Mouse (Mus musculus) embryonic facial prominence, embryonic 12.5 days (tissue): ENCODE results near the gene Gm12216. TPM values are rescaled to one million over a fixed set of nuclear protein-coding genes. Genes with fewer than 3 reads are reported as not detected.
"Not testable (repeated sequence)": the region's sequence is repeated elsewhere in the genome, so short reads cannot be mapped to it uniquely, and the experiment has no call there.

Experiments used
- ATAC-seq: fragments of 200-750 bp; cut with Nextera tagmentation; 2 replicates; pipeline ENCODE4 v1.8.0; 2017; ENCODE audit not compliant: insufficient number of reproducible peaks, insufficient read depth, low FRiP score, low TSS enrichment
- H3K27ac ChIP-seq: fragments of 300-500 bp; sonication (generic); 2 replicates; pipeline ENCODE4 v1.5.1; 2016; ENCODE audit warnings: mild to moderate bottlenecking
- H3K27me3 ChIP-seq: fragments of 300-500 bp; sonication (generic); 2 replicates; pipeline ENCODE4 v1.6.1; 2016; ENCODE audit warnings: mild to moderate bottlenecking, moderate library complexity
- H3K36me3 ChIP-seq: fragments of 300-500 bp; sonication (generic); 2 replicates; pipeline ENCODE4 v1.6.1; 2016; ENCODE audit warnings: mild to moderate bottlenecking
- H3K4me1 ChIP-seq: fragments of 300-500 bp; sonication (generic); 2 replicates; pipeline ENCODE4 v1.6.1; 2016
- H3K4me2 ChIP-seq: fragments of 300-500 bp; sonication (generic); replicated peaks from 2 replicates; pipeline ENCODE4 v1.6.1; 2016; ENCODE audit warnings: mild to moderate bottlenecking, moderate library complexity
- H3K4me3 ChIP-seq: fragments of 300-500 bp; sonication (generic); 2 replicates; pipeline ENCODE4 v1.5.1; 2016; ENCODE audit warnings: mild to moderate bottlenecking
- H3K9ac ChIP-seq: fragments of 300-500 bp; sonication (generic); 2 replicates; pipeline ENCODE4 v1.6.1; 2016; ENCODE audit warnings: mild to moderate bottlenecking, moderate library complexity
- H3K9me3 ChIP-seq: fragments of 300-500 bp; sonication (generic); 2 replicates; pipeline ENCODE4 v1.6.1; 2016; ENCODE audit warnings: mild to moderate bottlenecking, moderate library complexity
- WGBS: fragments of 180-500 bp; shearing (Covaris S2); methylation state at CpG from one replicate; pipeline ENCODE4 v1.1.7; 2016; 5-methylcytosine and 5-hydroxymethylcytosine counted together
- polyA plus RNA-seq: library from polyadenylated mRNA; unstranded; fragments of >200 nt; fragmentation: Nextera tagmentation; extraction: Ambion mirVana; gene quantifications from 2 replicates; pipeline ENCODE4 v1.2.1, GENCODE M21; 2016

Gene Gm12216
- polyA plus RNA-seq, 1 experiment from 2014 or later = 0.28 TPM

GRCm38 (mm10) chr11:53871786-53872507 is 12.9 kb upstream of the Gm12216 start:
- no peak overlapping the region for H3K9ac ChIP-seq
- no peak for ATAC-seq
- no peaks in the 10 kb centered on the region for H3K9me3 ChIP-seq
- no peak overlapping the region for H3K27ac ChIP-seq
- H3K36me3 ChIP-seq = peaks cover 11% of the 10 kb centered on the region
- H3K27me3 ChIP-seq = no peaks in the 10 kb centered on the region
- H3K4me1 ChIP-seq = no peaks in the 10 kb centered on the region
- no peak overlapping the region for H3K4me3 ChIP-seq
- 86% methylated on average over 2 of the region's 2 CpGs for WGBS
- H3K4me2 ChIP-seq = no peak overlapping the region

DNA sequence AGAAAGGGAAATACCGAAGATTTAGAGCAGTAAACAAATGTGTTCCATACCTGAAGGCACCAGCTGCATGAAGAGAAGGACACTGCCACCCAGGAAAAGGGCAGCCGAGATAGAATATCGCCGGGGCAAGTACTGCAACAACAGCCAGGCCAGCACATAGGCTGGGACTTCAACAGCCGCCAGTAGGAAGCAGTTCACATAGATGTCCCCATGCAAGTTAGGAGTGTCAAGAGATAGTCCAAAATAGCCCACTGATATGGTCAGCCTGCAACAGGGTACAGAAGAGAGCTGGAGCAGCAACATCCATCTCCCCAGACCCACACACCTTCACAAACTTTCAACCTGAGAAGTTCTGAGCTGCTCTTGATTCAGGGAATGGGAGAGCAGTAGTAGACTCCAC is 10.1 kb upstream of the Gm12216 start:
- Histone ChIP-seq H3K4me2 (no peak overlapping the region), H3K4me1 (no peaks in the 10 kb centered on the region), H3K4me3 (no peak overlapping the region), H3K9ac (no peak overlapping the region), H3K9me3 (no peaks in the 10 kb centered on the region), H3K27me3 (no peaks in the 10 kb centered on the region), H3K36me3 (peaks cover 11% of the 10 kb centered on the region), H3K27ac (no peak overlapping the region)
- WGBS = 89% methylated on average over 5 of the region's 5 CpGs
- no peak for ATAC-seq

DNA sequence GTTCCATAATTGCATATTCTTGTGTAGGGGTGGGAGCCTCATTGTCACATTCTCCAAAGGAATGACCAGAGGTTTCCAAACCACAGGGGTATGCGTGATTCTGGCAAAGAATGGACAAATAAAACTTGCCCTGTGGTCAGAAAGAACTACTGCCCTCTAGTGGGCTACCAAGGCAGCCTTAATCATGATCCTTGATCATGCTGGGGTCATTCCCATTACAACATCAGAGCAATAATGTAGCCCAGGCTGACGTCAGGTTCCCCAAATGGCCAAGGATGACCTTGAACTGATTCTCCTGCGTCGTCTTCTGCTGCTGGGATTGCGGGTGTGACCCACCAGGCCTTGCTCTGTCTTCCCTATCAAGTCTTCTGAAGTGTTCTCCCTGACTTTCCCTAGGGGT is 9.3 kb upstream of the Gm12216 start:
- not testable (repeated sequence) for H3K27ac ChIP-seq, H3K9ac ChIP-seq, H3K27me3 ChIP-seq, H3K4me2 ChIP-seq, H3K4me3 ChIP-seq, H3K9me3 ChIP-seq, ATAC-seq, H3K4me1 ChIP-seq
- H3K36me3 ChIP-seq = peaks cover 11% of the 10 kb centered on the region
- WGBS = 45% methylated on average over 5 of the region's 5 CpGs

DNA sequence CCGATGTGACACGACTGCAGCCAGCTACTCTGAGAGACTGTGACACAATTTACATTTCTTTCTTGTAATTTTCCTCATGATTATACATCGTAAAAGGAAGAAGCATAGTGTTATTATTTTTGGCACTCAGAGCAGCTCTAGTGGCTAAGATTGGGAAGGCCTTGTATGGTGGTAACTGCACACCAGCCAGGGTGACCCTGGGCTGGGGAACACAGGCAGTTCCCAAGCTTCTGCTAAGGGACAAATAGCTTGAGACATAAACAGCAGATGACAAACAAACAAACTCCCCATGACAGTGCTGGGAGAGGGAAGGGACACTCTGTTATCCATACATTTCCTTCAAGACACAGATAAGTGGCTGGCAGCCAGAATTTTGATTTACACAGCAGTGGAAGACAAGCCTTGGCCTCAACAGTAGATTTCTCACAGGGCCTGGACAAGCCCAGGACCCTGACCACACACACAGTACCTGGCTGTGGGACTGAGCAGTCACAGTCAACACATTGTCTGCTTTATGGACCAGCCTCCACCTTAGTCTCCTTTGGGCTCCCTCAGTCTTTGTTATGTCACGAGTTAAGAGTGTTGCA is 5.8 kb upstream of the Gm12216 start:
- not testable (repeated sequence) for H3K27me3 ChIP-seq, H3K36me3 ChIP-seq, H3K4me1 ChIP-seq, H3K9me3 ChIP-seq, H3K4me3 ChIP-seq, H3K4me2 ChIP-seq, H3K27ac ChIP-seq, H3K9ac ChIP-seq, ATAC-seq
- WGBS = 79% methylated on average over 1 of the region's 4 CpGs

DNA sequence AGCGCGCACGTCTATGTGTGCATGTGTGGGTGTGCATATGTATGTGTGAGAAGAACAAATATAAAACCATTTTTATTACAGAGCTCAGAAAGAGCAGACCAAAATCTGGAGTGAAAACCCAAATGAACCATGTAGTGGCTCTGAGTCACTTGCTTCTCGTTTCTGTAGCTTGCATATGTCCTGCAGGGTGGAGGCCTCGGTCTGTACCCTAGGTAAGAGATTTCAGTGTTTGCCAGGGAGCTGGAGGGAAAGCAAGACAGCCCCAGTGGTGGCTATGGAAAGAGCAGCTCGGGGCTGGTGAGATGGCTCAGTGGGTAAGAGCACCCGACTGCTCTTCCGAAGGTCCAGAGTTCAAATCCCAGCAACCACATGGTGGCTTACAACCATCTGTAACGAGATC is 1.9 kb upstream of the Gm12216 start:
- 77% methylated on average over 8 of the region's 9 CpGs for WGBS
- not testable (repeated sequence) for H3K4me2 ChIP-seq, H3K27me3 ChIP-seq, H3K36me3 ChIP-seq, H3K9me3 ChIP-seq, H3K27ac ChIP-seq, H3K4me3 ChIP-seq, H3K4me1 ChIP-seq, H3K9ac ChIP-seq, ATAC-seq

GRCm38 (mm10) chr11:53858058-53858760 is 847 bp downstream of the Gm12216 start:
- Histone ChIP-seq H3K9ac (no peak overlapping the region), H3K36me3 (no peaks in the 10 kb centered on the region), H3K27me3 (no peaks in the 10 kb centered on the region), H3K4me1 (peaks cover 6% of the 10 kb centered on the region; the same call in 1 of the 2 replicates), H3K4me2 (peak overlapping the region; percentile 71; the same call in 1 of the 2 replicates), H3K27ac (no peak overlapping the region), H3K4me3 (no peak overlapping the region), H3K9me3 (no peaks in the 10 kb centered on the region)
- 75% methylated on average over 6 of the region's 6 CpGs for WGBS
- no peak for ATAC-seq

DNA sequence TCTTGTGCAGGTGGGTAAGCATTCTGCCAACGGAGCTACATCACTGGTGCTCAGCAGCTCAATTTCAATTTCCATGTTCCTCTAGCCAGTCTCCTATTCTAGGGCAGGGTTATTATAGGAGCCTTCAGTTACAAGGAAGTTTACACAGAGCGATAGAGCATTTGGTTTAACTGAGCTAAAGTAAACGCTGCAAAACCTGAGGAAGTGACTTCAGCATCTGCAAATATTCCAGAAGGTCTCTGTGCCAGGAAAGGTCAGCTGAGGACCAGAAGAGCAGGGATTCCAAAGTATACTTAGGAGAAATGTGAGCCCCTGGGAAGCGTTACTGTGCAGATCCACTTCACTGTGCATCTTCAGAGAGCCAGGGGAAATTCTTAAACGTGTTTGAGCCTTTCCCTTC is 5.4 kb downstream of the Gm12216 start:
- WGBS = 28% methylated on average over 5 of the region's 5 CpGs
- H3K4me2 ChIP-seq = no peak overlapping the region
- no peaks in the 10 kb centered on the region for H3K27me3 ChIP-seq

DNA sequence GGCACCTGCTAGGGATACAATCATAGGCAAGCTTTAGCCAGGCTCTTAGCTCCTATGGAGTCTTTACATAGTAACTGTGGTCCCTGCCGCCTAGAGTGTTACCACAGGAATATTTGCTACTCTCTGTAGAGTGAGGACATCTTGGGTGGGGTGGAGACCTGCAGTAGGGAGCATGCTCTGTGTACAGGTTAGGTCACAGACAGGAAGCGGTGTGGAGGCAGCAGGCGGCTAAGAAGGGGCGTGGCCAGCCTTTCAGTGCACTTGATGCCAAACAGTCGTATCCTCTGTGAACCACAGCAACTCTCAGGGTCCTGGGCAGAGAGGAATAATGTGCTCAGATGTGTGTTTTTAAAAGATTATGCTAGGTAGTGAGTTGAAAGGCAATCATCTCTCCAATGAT is 7.3 kb downstream of the Gm12216 start:
- no peak overlapping the region for H3K4me3 ChIP-seq
- H3K4me2 ChIP-seq = no peak overlapping the region
- no peaks in the 10 kb centered on the region for H3K27me3 ChIP-seq
- no peaks in the 10 kb centered on the region for H3K9me3 ChIP-seq
- H3K36me3 ChIP-seq = no peaks in the 10 kb centered on the region
- H3K4me1 ChIP-seq = peaks cover 14% of the 10 kb centered on the region; the same call in 1 of the 2 replicates
- 43% methylated on average over 5 of the region's 5 CpGs for WGBS
- no peak overlapping the region for H3K27ac ChIP-seq
- ATAC-seq = no peak
- H3K9ac ChIP-seq = no peak overlapping the region

More for the DNA sequence above, 5.4 kb downstream of the Gm12216 start:
- peaks cover 14% of the 10 kb centered on the region; the same call in 1 of the 2 replicates for H3K4me1 ChIP-seq
- H3K27ac ChIP-seq = no peak overlapping the region
- no peak for ATAC-seq
- H3K36me3 ChIP-seq = no peaks in the 10 kb centered on the region
- no peak overlapping the region for H3K4me3 ChIP-seq
- H3K9ac ChIP-seq = no peak overlapping the region
- no peaks in the 10 kb centered on the region for H3K9me3 ChIP-seq

GRCm38 (mm10) chr11:53849588-53850320 is 9.3 kb downstream of the Gm12216 start:
- peak; percentile 63; the same call in 1 of the 2 replicates for ATAC-seq
- peak overlapping the region; percentile 22; the same call in 1 of the 2 replicates for H3K4me2 ChIP-seq
- H3K36me3 ChIP-seq = no peaks in the 10 kb centered on the region
- H3K9me3 ChIP-seq = no peaks in the 10 kb centered on the region
- no peak overlapping the region for H3K9ac ChIP-seq
- no peak overlapping the region for H3K27ac ChIP-seq
- 21% methylated on average over 9 of the region's 9 CpGs for WGBS
- no peaks in the 10 kb centered on the region for H3K27me3 ChIP-seq
- peaks cover 14% of the 10 kb centered on the region; the same call in 1 of the 2 replicates for H3K4me1 ChIP-seq
- no peak overlapping the region for H3K4me3 ChIP-seq

GRCm38 (mm10) chr11:53845680-53846079 is 13.4 kb downstream of the Gm12216 start:
- 75% methylated on average over 6 of the region's 6 CpGs for WGBS
- Histone ChIP-seq H3K4me3 (no peak overlapping the region), H3K36me3 (no peaks in the 10 kb centered on the region), H3K9ac (no peak overlapping the region), H3K9me3 (no peaks in the 10 kb centered on the region), H3K4me1 (peaks cover 14% of the 10 kb centered on the region; the same call in 1 of the 2 replicates), H3K27me3 (no peaks in the 10 kb centered on the region), H3K27ac (no peak overlapping the region), H3K4me2 (no peak overlapping the region)
- ATAC-seq = no peak

GRCm38 (mm10) chr11:53843106-53843505 is 15.9 kb downstream of the Gm12216 start:
- ATAC-seq = no peak
- no peaks in the 10 kb centered on the region for H3K27me3 ChIP-seq
- peaks cover 15% of the 10 kb centered on the region for H3K4me1 ChIP-seq

More at GRCm38 (mm10) chr11:53843106-53843505, 15.9 kb downstream of the Gm12216 start:
- Histone ChIP-seq H3K36me3 (no peaks in the 10 kb centered on the region), H3K9ac (no peak overlapping the region), H3K27ac (no peak overlapping the region), H3K9me3 (no peaks in the 10 kb centered on the region), H3K4me2 (no peak overlapping the region), H3K4me3 (no peak overlapping the region)
- WGBS = 33% methylated on average over 10 of the region's 10 CpGs
